Mouse (Mus musculus): ENCODE measurements around the gene Ism2.
"Not testable (repeated sequence)": the region's sequence is repeated elsewhere in the genome, so short reads cannot be mapped to it uniquely, and the experiment has no call there.

Ism2 gene

DNA sequence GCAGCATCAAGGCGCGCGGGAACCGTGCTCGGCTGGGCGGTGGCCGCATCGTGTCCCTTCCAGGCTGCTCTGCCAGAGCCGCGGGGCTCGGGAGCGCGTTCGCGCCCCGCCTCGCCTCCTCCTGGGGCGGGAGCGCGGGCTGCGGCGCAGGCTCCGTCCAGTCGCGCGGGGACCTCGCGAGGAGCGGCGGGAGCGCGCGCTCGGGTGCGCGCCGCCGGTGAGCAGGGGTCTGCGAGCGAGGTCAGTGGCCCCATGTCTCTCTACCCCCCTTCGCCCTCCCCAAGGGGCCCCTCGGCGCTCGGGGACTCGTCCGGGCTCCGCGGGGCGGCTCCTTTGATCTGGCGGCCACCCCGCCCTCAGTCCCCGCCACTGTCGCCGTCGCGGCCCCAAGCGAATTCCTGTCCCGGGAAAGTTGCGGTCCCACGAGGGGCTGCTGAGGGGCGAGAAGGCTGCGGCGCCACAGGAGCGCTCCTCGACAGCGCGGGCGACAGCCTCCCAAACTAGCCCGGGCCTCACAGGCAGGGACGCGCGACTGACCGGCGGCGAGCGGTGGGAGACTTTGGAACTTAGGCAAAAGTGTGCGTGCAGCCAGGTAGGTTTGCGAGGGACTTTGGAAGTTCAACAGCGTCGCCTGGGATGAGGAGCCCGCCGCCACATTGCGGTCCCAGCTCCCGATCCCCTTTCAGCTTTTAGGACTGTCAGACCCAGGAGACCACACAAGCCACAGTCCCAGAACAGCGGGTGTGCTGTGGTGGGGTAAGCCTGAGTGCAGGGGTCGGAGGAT is at the start of gene Ism2:
Ism2 (minus strand) TSS at position 49 of the 784 bp plus-strand sequence.
- DNase-seq (ENCODE audit: low spot score): peak; percentile 19

GRCm38 (mm10) chr12:87348029-87348428 is 48.5 kb upstream of the Ism2 start:
- DNase-seq (ENCODE audit: low spot score): no peak

DNA sequence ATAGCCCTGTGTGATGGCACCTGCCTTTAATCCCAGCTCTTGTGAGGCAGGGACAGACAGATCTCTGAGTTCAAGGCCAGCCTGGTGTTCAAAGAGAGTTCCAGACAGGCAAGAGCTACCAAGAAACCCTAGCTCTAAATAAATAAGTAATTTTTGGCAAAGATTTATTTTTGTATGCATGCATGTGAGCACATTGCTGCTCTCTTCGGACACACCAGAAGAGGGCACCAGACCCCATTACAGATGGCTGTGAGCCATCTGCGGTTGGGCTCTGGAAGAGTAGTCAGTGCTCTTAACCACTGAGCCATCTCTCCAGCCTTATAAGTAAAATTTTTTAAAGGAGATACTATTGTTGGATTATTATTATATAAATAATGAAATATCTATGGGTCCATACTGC is 48.0 kb upstream of the Ism2 start:
- DNase-seq (ENCODE audit: low spot score): no peak

DNA sequence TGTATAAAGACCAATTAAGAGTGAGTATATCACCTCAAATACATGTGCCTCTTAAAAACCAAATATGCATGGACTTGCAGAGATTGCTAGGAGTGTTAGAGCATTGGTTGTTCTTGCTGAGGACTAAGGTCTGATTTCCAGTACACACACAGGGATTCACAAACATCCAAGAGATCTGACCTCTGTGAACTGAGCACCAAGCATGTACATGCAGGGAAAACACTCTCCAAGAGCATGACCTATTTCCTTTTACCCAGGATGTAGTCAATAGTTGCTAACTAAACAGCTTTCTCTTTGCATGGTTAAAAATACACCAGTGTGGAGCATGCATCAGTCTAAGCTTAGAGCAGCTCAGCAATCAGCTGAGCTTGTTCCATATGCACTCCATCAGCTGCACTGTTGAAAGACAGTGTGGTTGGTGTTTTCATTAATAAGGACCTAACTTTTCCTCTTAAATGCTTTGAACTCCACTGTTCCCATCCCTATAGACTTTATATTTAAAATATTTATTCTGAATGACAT is 43.6 kb upstream of the Ism2 start:
- DNase-seq (ENCODE audit: low spot score): no peak

DNA sequence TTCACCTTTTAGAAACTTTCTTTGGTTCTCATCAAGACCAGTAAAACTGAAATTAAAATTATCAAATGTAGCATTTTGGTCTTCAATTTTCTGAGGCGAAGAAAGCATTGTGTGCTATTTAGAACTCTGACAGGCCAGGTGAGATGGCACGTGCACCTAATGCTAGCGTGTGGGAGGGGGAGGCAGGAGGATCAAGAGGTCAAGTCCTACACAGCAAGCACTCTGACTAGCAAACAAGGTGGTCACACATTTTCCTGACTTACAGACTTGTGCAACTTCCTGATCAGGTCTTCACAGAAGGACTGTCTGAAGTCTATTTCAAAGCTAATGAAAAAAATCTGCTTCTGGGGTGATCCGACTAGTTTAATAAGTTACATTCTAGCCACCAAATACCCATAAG is 38.6 kb upstream of the Ism2 start:
- no peak for DNase-seq (ENCODE audit: low spot score)

- DNase-seq (ENCODE audit: low spot score): no peak
Measured at GRCm38 (mm10) chr12:87334886-87335285, 35.4 kb upstream of the Ism2 start.

- no peak for DNase-seq (ENCODE audit: low spot score)
Measured at GRCm38 (mm10) chr12:87333794-87334193, 34.3 kb upstream of the Ism2 start.

DNA sequence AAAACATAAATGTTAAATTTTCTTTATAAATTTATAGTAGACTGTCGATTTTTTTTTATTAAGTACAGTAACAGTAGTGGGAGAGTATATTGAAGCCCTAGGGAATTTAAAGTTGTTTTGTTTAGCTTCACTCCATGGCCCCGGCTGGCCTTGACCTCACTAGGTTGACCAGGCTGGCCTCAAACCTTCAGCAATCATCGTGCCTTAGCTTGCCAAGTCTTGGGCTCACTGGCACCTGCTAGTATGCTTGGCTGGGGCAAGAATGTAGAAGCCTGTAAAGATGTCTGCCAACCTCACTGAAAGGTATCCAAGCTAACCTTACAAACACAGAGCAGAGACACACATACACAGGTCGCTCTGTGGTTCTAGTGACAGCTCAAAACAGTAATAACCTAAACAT is 33.0 kb upstream of the Ism2 start:
- no peak for DNase-seq (ENCODE audit: low spot score)

GRCm38 (mm10) chr12:87331908-87332307 is 32.4 kb upstream of the Ism2 start:
- no peak for DNase-seq (ENCODE audit: low spot score)

DNA sequence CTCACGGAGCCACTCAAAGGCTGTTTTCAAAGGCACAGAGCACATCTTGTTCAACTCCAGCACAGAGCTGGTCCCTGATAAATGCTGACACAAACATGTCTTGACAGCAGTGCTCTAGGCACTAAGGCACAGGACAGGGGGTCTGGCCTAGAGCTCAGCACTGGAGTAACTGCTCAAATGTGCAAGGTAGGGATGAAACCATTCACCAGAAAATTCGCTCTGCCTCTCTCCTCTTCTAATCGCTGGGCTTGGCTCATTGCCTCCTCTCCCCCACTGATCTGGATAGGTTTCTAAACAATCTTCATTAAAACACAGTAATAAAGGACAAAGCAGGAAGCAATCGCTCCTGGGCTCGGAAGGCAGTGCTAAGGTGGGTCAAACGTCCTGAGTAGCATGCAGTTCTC is 31.6 kb upstream of the Ism2 start:
- no peak for DNase-seq (ENCODE audit: low spot score)

DNA sequence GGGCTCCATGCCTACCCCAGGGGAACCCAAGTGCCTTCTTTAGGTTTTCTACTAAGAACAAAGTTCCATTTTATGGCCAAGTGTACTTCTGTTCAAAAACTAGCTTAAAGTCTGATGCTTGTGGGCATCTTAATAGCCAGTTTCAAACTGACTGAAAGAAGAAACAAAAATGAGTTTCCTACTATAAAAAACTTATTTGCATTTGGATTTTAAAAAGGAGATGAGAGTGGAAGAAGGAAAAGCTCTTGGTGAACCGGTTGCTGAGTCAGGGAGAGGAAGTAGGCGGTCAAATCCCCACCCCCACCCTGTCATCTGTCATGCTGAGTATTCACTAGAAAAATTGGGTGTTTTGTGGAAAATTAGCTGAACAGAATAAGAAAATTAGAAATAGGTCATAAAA is 30.7 kb upstream of the Ism2 start:
- DNase-seq (ENCODE audit: low spot score): no peak

DNA sequence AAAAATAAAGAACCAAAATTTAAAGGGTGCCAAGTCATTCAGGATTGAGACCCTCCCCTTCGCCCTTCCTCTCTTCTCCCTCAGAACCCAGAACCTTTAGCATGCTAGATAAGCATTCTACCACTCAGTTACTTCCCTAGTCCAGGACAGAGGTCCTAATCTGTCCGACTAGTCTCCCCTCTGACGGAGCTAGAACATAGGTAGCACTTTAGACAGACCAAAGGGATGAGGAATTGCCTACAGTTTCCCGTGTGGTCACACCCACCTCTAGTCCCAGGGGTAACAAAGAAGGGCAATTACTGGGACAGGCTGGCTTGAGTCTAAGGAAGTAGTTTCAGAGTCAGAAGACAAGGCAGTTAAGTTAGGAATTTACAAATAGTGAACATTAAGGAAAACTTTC is 28.5 kb upstream of the Ism2 start:
- DNase-seq (ENCODE audit: low spot score): no peak

DNA sequence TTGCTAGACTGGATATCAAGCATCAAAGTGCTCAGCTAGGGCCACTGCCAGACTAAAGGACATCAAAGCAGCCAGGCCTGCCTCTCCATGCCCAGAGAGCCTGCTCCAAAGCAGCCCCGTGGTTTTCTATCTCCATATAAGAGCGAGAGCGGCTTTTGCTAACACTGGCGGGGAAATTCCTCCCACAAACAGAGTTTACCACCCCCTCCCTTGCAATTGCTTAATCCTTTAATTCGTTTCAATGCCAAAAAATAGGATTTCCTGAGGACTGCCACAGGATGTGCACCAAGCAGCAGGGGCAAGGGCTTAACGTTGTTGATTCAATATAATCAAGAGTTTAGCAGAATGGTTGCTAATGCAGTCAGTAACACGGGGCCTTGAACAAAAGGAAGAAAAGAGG is 28.1 kb upstream of the Ism2 start:
- no peak for DNase-seq (ENCODE audit: low spot score)

GRCm38 (mm10) chr12:87325452-87325851 is 25.9 kb upstream of the Ism2 start:
- DNase-seq (ENCODE audit: low spot score): no peak

DNA sequence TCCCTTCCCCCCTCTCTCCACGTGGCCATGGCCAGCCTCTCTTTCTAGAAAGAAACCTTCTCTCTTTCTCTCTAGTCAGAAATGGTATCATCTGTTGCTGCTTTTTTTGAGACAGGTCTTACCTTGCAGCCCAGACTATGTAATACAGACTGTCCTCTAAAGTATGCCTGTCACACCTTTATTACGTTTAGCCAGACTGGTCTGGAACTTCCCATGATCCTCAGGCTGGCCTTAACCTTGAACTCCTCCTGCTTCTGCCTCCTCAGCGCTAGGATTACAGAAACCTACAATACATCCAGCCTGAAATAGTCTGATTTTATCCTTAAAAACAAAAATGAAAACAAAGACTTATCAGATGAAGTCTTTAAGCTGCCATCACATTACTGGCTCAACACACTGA is 19.7 kb upstream of the Ism2 start:
- no peak for DNase-seq (ENCODE audit: low spot score)

DNA sequence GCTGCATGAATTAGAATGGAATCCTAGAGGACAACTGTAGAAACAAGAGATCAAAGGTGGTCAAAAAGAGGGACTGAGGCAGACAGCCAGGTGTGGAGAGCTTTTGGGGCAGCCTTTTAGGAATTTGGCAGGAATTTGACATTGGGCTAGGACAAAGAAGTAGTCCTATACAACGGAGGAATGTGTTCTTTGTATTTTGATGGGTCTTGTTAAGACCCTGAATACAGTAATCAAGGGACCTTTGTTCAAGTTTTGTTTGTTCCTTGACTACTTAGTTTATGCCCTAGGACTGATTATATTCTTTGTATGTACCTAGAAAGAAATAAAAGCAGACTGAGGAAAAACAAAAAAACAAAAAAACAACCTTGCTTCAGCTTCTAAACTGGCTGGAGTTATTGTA is 18.4 kb upstream of the Ism2 start:
- DNase-seq (ENCODE audit: low spot score): no peak

GRCm38 (mm10) chr12:87313098-87313497 is 13.6 kb upstream of the Ism2 start:
- no peak for DNase-seq (ENCODE audit: low spot score)

GRCm38 (mm10) chr12:87306584-87306844 is 7.0 kb upstream of the Ism2 start:
- not testable (repeated sequence) for DNase-seq (ENCODE audit: low spot score)

DNA sequence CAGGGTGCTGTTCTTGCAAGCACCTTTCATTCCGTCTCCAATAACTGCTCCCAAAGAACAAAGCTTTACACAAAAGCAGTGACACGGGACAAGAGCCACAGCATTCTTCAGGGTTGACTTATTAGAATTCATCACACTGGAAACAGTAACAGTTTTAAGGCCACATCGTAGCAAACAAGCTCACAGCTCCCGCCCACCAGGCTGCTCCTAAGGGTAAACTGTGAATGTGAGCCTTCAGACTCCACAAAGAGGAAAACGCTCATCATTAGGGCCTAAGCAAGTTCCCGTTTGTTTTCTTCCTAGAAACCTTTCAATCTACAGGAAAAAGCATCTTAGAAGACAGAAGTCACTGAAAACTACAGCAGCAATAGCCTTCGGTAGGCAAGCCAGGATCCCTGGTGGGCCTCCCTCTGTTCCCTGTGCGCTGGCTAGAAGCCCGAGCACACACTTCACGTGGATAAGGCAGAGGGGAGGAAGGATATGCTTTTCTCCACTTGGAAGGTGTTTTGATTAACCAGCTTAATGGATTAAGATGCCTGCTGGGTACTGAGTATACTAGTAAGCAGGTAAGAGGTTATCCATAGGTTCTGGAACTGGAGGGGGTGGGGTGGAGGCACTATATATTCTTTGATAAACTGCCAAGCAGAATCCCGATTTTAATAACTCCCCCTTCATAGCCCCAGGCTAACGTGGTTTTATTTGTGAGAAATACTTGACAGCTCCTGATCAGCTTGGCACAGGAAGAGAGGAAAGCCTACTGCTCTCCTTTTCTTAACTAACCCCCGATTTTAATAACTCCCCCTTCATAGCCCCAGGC is 6.5 kb upstream of the Ism2 start:
- DNase-seq (ENCODE audit: low spot score): no peak

DNA sequence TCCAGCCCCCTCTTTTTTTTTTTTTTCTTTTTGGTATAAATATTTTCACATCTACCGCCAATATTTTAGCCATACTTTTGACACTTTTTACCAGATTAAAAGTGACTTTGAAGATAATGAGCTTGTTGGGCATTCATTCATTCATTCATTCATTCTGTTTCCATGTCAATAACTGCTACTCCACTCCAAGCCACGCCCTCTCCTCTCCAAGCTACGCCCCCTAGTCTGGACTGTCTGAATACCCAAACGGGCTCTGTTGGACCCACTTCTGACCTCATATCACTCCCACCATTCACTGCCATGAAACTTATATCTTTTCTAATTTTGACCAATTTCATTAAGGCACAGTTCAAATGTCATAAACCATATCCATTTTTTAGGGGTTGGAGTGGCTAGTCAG is 1.7 kb upstream of the Ism2 start:
- DNase-seq (ENCODE audit: low spot score): no peak

DNA sequence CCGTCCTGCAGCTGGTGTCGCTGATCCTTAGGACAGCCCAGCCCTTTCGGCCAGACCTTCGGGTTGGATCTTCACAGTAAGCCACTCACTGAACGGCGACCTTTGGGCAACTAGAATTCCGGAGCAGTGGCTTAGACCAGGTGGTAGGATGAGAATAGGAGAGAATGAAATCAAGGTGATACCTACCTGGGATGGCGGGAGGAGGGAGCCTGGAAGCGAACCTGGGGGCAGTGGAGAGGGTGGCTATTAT is 861 bp upstream of the Ism2 start:
- no peak for DNase-seq (ENCODE audit: low spot score)

- DNase-seq (ENCODE audit: low spot score): no peak
Measured at GRCm38 (mm10) chr12:87299037-87299656, 358 bp downstream of the Ism2 start.

DNA sequence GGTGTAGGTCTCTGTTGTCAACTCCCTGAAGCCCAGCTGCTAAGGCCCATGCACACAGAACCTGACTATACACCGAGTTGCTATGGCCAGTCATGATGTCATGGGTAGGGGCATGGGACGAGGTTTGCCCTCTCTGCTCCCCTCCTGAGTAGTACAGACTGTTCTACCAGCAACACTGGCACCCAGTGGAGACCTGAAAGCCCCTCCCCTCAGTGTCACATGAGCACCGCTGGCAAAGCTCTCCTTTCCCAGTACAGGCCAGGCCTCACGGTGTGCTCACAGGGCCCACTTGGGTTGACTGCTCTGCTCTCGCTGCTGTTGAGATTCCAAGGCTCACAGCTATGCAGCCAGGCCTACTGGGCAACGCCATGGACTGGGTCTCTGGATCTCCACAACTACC is 5.6 kb downstream of the Ism2 start:
- no peak for DNase-seq (ENCODE audit: low spot score)
